Mouse (Mus musculus) layer of hippocampus, adult 2 months (tissue): Measurements from ENCODE around the gene Hist1h2bf. TPM values are rescaled to one million over a fixed set of nuclear protein-coding genes. Genes with fewer than 3 reads are reported as not detected.
"Not testable (repeated sequence)": the region's sequence is repeated elsewhere in the genome, so short reads cannot be mapped to it uniquely, and the experiment has no call there.

ENCODE experiments used
- DNase-seq, 2 experiments: peaks; one replicate each; pipeline ENCODE4 v3.0.0; 2022; ENCODE audit warnings: low spot score in 2 of 2
- H3K27ac ChIP-seq: fragments of 200-600 bp; 2 replicates; pipeline ENCODE4 v1.8.1; 2022
- H3K4me3 ChIP-seq: fragments of 200-600 bp; 2 replicates; pipeline ENCODE4 v1.8.1; 2022; ENCODE audit warnings: mild to moderate bottlenecking
- CTCF ChIP-seq: fragments of 200-600 bp; conservative IDR thresholded peaks from 2 replicates; pipeline ENCODE4 v1.8.1; 2022; ENCODE audit warnings: antibody characterized with exemption, mild to moderate bottlenecking, moderate library complexity
- total RNA-seq, 2 experiments: library from RNA; stranded (reverse); gene quantifications; 2 replicates each; pipeline ENCODE4 v1.2.3; 2021

Gene Hist1h2bf
- total RNA-seq, 2 experiments from 2014 or later, result 22.8 to 29.6 TPM

DNA sequence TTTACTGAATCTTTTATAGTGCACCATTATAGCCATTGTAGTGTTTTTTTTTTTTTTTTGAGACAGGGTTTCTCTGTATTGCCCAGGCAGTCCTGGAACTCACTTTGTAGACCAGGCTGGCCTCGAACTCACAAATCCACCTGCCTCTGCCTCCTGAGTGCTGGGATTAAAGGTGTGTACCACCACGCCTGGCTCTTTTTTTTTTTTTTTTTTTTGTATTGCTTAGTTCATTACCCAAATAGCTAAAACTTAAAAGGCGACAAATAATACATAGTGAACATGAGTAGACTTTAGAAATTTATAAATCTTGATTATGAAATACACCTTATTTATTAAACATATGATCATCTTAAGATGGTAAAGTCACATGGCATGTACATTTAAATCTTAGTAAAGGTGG, 32.5 kb downstream of the Hist1h2bf start:
- H3K27ac ChIP-seq, result no peak overlapping the region
- no peak for DNase-seq
- no peak for TF ChIP-seq CTCF
- no peak overlapping the region for H3K4me3 ChIP-seq

DNA sequence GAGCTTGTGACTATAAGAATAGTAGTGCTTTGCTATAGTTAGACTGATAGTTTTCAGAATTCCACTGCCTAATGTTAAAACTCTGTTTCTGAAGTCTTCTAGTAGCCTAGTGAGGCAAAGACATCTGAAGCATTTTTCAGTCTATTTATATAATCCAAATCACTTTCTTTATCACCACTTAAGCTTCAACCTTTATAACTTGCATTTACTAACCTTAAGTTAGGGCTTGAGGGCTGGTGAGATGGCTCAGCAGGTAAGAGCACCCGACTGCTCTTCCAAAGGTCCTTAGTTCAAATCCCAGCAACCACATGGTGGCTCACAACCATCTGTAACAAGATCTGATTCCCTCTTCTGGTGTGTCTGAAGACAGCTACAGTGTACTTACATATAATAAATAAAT, 34.2 kb downstream of the Hist1h2bf start:
- not testable (repeated sequence) for DNase-seq, H3K4me3 ChIP-seq, H3K27ac ChIP-seq

DNA sequence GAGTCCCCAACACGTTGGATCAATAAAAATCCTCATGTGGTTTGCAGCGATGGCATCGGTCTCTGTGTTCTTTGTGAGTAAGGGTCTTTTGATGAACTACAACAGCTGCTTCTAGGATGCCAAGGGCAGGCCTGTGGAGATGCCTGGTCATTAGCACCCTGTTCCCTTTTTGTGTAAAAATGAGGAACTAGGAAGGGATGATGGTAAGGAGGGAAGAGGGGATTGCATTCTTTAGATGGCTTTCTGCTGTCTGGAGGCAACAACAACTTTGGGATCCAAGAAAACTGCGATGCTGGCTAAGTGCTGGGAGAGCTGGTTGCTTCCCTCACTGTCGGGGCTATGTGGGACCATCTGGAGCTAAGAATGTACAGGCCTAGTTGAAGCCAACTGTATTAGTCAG, 35.7 kb downstream of the Hist1h2bf start:
- Histone ChIP-seq H3K4me3 (no peak overlapping the region), H3K27ac (no peak overlapping the region)
- DNase-seq, result no peak
- no peak for TF ChIP-seq CTCF

DNA sequence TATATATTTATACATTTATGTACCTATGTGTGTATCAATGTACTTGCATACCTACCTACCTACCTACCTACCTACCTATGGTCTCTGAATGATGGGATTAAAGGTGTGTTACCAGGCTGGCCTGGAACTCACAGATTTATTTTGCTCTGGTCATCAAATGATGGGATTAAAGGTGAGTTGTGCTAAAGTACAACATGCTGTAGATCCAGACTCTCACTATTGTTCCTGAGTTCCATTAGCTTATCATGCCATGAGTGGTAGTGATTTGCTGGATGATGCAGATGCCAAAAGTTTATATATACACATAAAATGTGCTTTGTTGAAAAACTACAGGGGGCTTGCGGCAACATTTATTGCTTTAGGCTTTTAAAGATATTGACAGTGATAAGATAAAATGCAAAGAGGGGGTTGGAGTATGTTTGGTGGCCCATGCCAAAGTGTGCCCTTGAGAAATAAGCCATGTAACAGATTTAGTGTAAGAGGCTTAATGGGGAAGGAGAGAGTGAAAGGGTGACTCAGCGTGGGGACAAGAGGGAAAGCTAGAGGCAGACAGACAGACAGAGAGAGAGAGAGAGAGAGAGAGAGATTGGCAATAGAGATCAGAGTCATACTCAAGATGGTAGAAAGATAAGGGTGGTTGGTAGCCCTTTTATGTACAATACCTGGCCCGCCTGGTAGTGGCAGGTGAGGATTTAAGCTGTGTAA, 36.8 kb downstream of the Hist1h2bf start:
- no peak overlapping the region for H3K27ac ChIP-seq
- no peak for TF ChIP-seq CTCF
- H3K4me3 ChIP-seq, result no peak overlapping the region

DNA sequence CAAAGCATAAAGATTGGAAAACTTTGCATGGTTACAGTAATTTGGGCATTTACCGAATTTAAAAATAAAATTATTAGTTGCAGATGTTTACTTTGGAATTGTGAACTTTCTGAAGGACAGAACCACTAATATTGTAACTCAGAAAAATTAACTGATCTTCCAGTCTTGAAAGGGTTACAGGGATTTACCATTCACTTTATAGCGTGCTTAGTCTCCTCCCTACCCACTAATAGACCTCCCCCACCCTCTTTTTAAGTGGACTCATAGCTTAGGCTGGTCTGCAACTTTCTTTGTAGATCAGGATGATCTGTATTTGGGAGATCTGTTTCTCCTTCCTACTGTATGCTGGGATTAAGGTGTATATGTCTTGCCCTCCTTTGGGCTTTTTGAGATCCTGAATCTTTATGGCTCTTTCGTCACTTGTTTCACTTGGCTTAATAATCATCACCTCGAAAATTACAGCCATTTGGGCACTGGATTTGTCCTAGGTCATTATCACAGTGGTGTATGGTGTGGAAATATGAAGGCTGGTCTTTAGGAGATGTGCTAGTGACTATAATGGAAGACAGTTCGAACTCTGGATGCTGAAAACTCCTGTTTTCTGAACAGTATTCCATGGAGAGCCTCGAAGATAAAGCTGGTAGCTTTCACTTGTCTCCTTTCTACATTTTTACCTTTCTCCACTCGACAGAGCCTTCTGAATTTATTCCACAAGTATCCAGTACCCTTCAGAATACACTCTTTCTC, 37.7 kb downstream of the Hist1h2bf start:
- no peak for TF ChIP-seq CTCF
- Histone ChIP-seq H3K4me3 (no peak overlapping the region; the same call in 1 of the 2 replicates), H3K27ac (no peak overlapping the region)
- DNase-seq, result no peak

More for the DNA sequence above, 36.8 kb downstream of the Hist1h2bf start:
- DNase-seq, result no peak

DNA sequence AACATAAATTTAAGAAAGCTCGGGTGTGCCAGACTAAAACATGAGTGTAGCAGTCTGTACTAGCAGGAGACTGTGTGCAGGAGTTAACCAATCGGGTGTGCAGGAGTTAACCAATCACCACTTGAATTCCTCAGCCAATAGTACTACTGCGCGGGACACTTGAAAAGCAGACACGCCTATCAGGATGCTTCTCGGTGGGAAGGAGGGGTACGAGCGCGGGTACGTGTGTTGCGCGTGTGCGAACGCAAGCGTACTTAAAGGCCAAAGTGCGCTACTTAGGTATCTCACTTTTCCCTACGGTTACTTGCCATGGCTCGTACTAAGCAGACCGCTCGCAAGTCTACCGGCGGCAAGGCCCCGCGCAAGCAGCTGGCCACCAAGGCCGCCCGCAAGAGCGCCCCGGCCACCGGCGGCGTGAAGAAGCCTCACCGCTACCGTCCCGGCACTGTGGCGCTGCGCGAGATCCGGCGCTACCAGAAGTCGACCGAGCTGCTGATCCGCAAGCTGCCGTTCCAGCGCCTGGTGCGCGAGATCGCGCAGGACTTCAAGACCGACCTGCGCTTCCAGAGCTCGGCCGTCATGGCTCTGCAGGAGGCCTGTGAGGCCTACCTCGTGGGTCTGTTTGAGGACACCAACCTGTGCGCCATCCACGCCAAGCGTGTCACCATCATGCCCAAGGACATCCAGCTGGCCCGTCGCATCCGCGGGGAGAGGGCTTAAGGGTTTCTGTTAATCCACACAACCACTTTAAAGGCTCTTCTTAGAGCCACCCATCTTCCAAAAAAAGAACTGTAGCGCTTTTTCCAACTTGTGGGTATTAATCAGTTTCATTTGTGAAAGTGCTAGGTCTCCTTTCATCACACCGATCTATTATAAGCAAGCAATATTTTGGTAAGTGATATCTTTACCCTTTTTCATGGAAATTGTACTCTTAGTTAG, 38.6 kb downstream of the Hist1h2bf start, which contains the start of gene Hist1h3g:
Hist1h3g (plus strand) TSS at position 286 of the 939 bp plus-strand sequence.
- DNase-seq, result peak; percentile 86 to 93
- peak; percentile 36; the same call in 1 of the 2 replicates for TF ChIP-seq CTCF
- H3K4me3 ChIP-seq, result peak within 1 kb of the TSS; percentile 62
- peak within 1 kb of the TSS; percentile 40; the same call in 1 of the 2 replicates for H3K27ac ChIP-seq

DNA sequence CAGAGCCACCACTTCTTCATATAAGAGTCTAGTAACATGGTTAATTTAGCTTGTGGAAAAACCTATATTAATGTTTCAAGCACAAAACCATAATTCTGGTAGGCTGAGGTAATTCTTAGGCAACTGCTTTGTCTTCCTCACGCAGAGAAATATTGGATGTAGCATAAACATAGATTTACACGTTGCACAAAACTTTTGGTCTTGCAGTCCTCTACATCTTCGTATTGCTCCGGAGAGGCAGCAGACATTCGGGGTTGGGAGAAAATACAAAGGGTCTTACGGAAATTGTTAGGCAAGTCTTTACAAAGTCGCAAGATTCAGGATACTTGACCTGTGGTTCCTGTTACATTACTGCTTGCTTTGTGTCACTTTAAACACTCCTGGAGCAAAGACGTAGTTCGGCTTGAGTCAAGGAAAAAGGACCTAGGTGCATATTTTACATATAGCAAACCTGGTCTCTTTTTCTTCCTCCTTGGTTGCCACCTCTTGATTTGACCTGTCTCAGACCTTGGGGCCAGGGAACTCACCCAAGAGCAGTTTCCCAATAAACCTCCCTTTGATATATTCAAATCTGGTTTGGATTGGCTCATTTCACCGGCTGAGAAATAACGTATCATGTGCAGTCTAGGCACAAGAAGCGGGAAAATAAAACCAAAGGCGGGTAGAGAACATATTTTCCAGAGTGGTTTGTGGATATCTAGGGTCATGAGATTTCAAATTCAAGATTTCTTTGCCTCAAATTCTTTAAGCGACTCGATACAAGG, 39.4 kb downstream of the Hist1h2bf start:
- Histone ChIP-seq H3K4me3 (peak overlapping the region; percentile 62), H3K27ac (peak overlapping the region; percentile 40; the same call in 1 of the 2 replicates)
- no peak for TF ChIP-seq CTCF
- no peak for DNase-seq

DNA sequence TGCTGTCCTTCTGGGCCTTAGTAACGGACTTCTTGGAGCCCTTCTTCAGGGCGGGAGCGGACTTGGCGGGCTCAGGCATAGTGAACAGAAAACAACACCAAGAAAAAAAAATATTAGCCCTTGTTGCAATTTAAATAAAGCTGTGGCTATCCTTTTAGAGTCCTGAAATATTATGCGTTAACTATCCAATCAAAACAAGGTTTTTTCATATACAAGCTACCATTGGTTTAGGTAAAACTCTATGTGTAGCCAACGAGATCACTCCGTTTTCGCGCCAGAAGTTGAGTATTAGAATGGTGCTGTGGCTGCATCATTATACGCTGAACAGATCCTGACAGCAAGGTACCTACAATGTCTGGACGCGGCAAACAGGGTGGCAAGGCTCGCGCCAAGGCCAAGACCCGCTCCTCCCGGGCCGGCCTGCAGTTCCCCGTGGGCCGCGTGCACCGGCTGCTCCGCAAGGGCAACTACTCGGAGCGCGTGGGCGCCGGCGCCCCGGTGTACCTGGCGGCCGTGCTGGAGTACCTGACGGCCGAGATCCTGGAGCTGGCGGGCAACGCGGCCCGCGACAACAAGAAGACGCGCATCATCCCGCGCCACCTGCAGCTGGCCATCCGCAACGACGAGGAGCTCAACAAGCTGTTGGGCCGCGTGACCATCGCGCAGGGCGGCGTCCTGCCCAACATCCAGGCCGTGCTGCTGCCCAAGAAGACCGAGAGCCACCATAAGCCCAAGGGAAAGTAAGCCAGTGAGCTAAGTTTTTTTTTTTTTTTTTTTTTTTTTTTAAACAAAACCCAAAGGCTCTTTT, 40.2 kb downstream of the Hist1h2bf start, which contains the start of gene Hist1h2af:
Hist1h2af (plus strand) TSS at position 347 of the 808 bp plus-strand sequence.
- peak; percentile 67 to 84 for DNase-seq
- peak within 1 kb of the TSS; percentile 53; the same call in 1 of the 2 replicates for H3K27ac ChIP-seq
- H3K4me3 ChIP-seq, result peak within 1 kb of the TSS; percentile 68

DNA sequence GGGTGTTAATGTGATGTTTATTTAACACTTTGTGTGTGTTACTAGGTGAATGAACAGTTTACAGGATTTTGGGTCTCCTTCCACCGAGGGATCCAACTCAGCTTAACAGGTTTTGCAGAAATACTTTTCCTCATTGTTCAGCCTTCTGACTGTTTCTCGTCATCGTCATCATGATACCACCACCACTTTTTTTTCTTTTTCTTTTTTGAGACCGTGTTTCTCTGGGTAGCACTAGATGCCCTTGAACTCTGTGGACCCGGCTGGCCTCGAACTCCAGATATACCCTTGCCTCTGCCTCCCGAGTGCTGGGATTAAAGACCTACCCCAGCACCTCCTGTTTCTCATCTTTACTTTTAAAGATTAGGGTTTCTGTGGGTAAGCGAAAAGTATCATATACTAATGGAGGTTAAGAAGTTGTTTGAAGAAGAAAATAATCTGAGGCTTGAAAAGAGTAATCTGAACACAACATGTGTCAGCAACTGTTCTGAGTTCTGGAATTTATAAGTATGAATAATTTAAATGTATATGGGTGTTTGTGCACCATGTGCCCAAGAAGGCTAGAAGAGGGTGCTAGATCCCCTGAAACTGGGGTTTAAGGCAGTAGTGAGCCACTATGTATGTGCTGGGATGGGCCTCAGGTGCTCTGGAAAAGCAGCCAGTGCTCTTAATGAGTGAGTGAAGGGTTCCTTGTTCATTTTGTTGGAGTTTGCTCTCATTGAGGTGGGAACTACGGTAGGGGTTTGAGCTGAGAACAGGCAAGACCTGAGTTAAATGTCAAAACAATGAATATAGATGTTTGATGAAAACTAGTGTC, 41.5 kb downstream of the Hist1h2bf start:
- Histone ChIP-seq H3K4me3 (peak overlapping the region; percentile 68), H3K27ac (peak overlapping the region; percentile 97)
- DNase-seq, result no peak
- TF ChIP-seq CTCF, result no peak
